Mouse (Mus musculus): ENCODE data around the gene Xkr7. TPM values are rescaled to one million over a fixed set of nuclear protein-coding genes. Genes with fewer than 3 reads are reported as not detected.

Xkr7 gene
- polyA plus RNA-seq, 1 experiment from 2014 or later = not detected

- Histone ChIP-seq H3K4me3 (no peak overlapping the region), H3K27me3 (replicated peaks) (peaks cover 14% of the 10 kb centered on the region), H3K4me2 (no peak overlapping the region), H3K4me1 (peaks cover 13% of the 10 kb centered on the region; the same call in 1 of the 2 replicates), H3K9me3 (replicated peaks) (no peaks in the 10 kb centered on the region), H3K36me3 (no peaks in the 10 kb centered on the region), H3K27ac (no peak overlapping the region), H3K9ac (no peak overlapping the region)
- WGBS (ENCODE audit: insufficient replicate concordance) = 48% methylated on average over 3 of the region's 3 CpGs
- no peak for ATAC-seq
Measured at GRCm38 (mm10) chr2:153063394-153063793, 31.7 kb downstream of the Xkr7 start.

- H3K9me3 ChIP-seq (replicated peaks) = no peaks in the 10 kb centered on the region
- peaks cover 13% of the 10 kb centered on the region; the same call in 1 of the 2 replicates for H3K4me1 ChIP-seq
- WGBS (ENCODE audit: insufficient replicate concordance) = 45% methylated on average over 9 of the region's 9 CpGs
- no peak overlapping the region for H3K4me3 ChIP-seq
- H3K27ac ChIP-seq = no peak overlapping the region
- ATAC-seq = no peak
- H3K4me2 ChIP-seq = no peak overlapping the region
- H3K27me3 ChIP-seq (replicated peaks) = peaks cover 20% of the 10 kb centered on the region
- no peaks in the 10 kb centered on the region for H3K36me3 ChIP-seq
- no peak overlapping the region for H3K9ac ChIP-seq
Measured at GRCm38 (mm10) chr2:153064190-153064970, 32.7 kb downstream of the Xkr7 start.

GRCm38 (mm10) chr2:153065747-153066508 is 34.3 kb downstream of the Xkr7 start, which contains the start of gene Ccm2l:
Gene Ccm2l, plus strand, starts transcription at chr2:153065955.
- WGBS (ENCODE audit: insufficient replicate concordance) = 17% methylated on average over 12 of the region's 12 CpGs
- Histone ChIP-seq H3K4me3 (0 out of 2 replicates have a peak within 1 kb of the TSS, but pooled peaks have one; percentile 6), H3K4me2 (peak within 1 kb of the TSS; percentile 27; the same call in 1 of the 2 replicates), H3K36me3 (no peaks in the 10 kb centered on the region), H3K27me3 (replicated peaks) (peaks cover 22% of the 10 kb centered on the region), H3K4me1 (peaks cover 13% of the 10 kb centered on the region; the same call in 1 of the 2 replicates), H3K27ac (no peak within 1 kb of the TSS), H3K9me3 (replicated peaks) (no peaks in the 10 kb centered on the region), H3K9ac (no peak within 1 kb of the TSS)
- no peak for ATAC-seq

GRCm38 (mm10) chr2:153066991-153067390 is 35.3 kb downstream of the Xkr7 start:
- Histone ChIP-seq H3K4me3 (no peak overlapping the region), H3K9me3 (replicated peaks) (no peaks in the 10 kb centered on the region), H3K27me3 (replicated peaks) (peaks cover 33% of the 10 kb centered on the region), H3K27ac (no peak overlapping the region), H3K9ac (no peak overlapping the region), H3K4me1 (peaks cover 13% of the 10 kb centered on the region; the same call in 1 of the 2 replicates), H3K4me2 (0 out of 2 replicates have a peak overlapping the region, but pooled peaks have one; percentile 27), H3K36me3 (no peaks in the 10 kb centered on the region)
- ATAC-seq = no peak
- 38% methylated on average over 6 of the region's 6 CpGs for WGBS (ENCODE audit: insufficient replicate concordance)

- Histone ChIP-seq H3K4me2 (no peak overlapping the region), H3K9ac (no peak overlapping the region), H3K27ac (no peak overlapping the region), H3K4me1 (0 out of 2 replicates have a peak, but pooled peaks cover 8% of the 10 kb centered on the region), H3K4me3 (no peak overlapping the region), H3K9me3 (replicated peaks) (no peaks in the 10 kb centered on the region), H3K36me3 (no peaks in the 10 kb centered on the region), H3K27me3 (replicated peaks) (peaks cover 47% of the 10 kb centered on the region)
- ATAC-seq = no peak
- WGBS (ENCODE audit: insufficient replicate concordance) = 47% methylated on average over 23 of the region's 23 CpGs
Measured at GRCm38 (mm10) chr2:153070762-153071490, 39.3 kb downstream of the Xkr7 start.

- H3K27me3 ChIP-seq (replicated peaks) = peaks cover 47% of the 10 kb centered on the region
- H3K27ac ChIP-seq = no peak overlapping the region
- WGBS (ENCODE audit: insufficient replicate concordance) = 64% methylated on average over 66 of the region's 67 CpGs
- H3K36me3 ChIP-seq = no peaks in the 10 kb centered on the region
- peak overlapping the region; percentile 50 for H3K4me2 ChIP-seq
- ATAC-seq = 0 out of 2 replicates have a peak, but pooled peaks have one; percentile 11
- H3K4me1 ChIP-seq = 0 out of 2 replicates have a peak, but pooled peaks cover 5% of the 10 kb centered on the region
- H3K9ac ChIP-seq = 0 out of 2 replicates have a peak overlapping the region, but pooled peaks have one; percentile 20
- no peaks in the 10 kb centered on the region for H3K9me3 ChIP-seq (replicated peaks)
- peak overlapping the region; percentile 25 for H3K4me3 ChIP-seq
Measured at GRCm38 (mm10) chr2:153071491-153072184, 40.0 kb downstream of the Xkr7 start.

GRCm38 (mm10) chr2:153074651-153075050 is 43.0 kb downstream of the Xkr7 start:
- Histone ChIP-seq H3K9me3 (replicated peaks) (no peaks in the 10 kb centered on the region), H3K9ac (no peak overlapping the region), H3K27ac (no peak overlapping the region), H3K27me3 (replicated peaks) (peaks cover 31% of the 10 kb centered on the region), H3K36me3 (no peaks in the 10 kb centered on the region), H3K4me2 (no peak overlapping the region), H3K4me3 (no peak overlapping the region), H3K4me1 (0 out of 2 replicates have a peak, but pooled peaks cover 18% of the 10 kb centered on the region)
- no peak for ATAC-seq
- WGBS (ENCODE audit: insufficient replicate concordance) = 82% methylated on average over 10 of the region's 10 CpGs

GRCm38 (mm10) chr2:153075961-153076360 is 44.3 kb downstream of the Xkr7 start:
- Histone ChIP-seq H3K27me3 (replicated peaks) (peaks cover 24% of the 10 kb centered on the region), H3K4me1 (0 out of 2 replicates have a peak, but pooled peaks cover 18% of the 10 kb centered on the region), H3K4me2 (no peak overlapping the region), H3K9ac (no peak overlapping the region), H3K4me3 (no peak overlapping the region), H3K27ac (no peak overlapping the region; the same call in 1 of the 2 replicates), H3K36me3 (no peaks in the 10 kb centered on the region), H3K9me3 (replicated peaks) (no peaks in the 10 kb centered on the region)
- ATAC-seq = peak; percentile 64
- WGBS (ENCODE audit: insufficient replicate concordance) = 24% methylated on average over 2 of the region's 2 CpGs

GRCm38 (mm10) chr2:153080841-153081523 is 49.3 kb downstream of the Xkr7 start:
- H3K27me3 ChIP-seq (replicated peaks) = no peaks in the 10 kb centered on the region
- no peak overlapping the region for H3K9ac ChIP-seq
- no peaks in the 10 kb centered on the region for H3K36me3 ChIP-seq
- no peak overlapping the region for H3K4me2 ChIP-seq
- ATAC-seq = no peak
- no peak overlapping the region for H3K4me3 ChIP-seq
- no peak overlapping the region for H3K27ac ChIP-seq
- H3K4me1 ChIP-seq = 0 out of 2 replicates have a peak, but pooled peaks cover 21% of the 10 kb centered on the region
- no peaks in the 10 kb centered on the region for H3K9me3 ChIP-seq (replicated peaks)
- WGBS (ENCODE audit: insufficient replicate concordance) = 41% methylated on average over 32 of the region's 32 CpGs

- no peaks in the 10 kb centered on the region for H3K36me3 ChIP-seq
- H3K4me3 ChIP-seq = no peak overlapping the region
- H3K9ac ChIP-seq = no peak overlapping the region
- no peaks in the 10 kb centered on the region for H3K9me3 ChIP-seq (replicated peaks)
- H3K27ac ChIP-seq = no peak overlapping the region
- 0 out of 2 replicates have a peak, but pooled peaks cover 18% of the 10 kb centered on the region for H3K4me1 ChIP-seq
- no peaks in the 10 kb centered on the region for H3K27me3 ChIP-seq (replicated peaks)
- 63% methylated on average over 6 of the region's 6 CpGs for WGBS (ENCODE audit: insufficient replicate concordance)
- H3K4me2 ChIP-seq = no peak overlapping the region
- ATAC-seq = no peak
Measured at GRCm38 (mm10) chr2:153081866-153082265, 50.2 kb downstream of the Xkr7 start.
